Mouse (Mus musculus) cortical plate, adult 2 months (tissue): ENCODE results near the gene Psap.

Experiments used
- CTCF ChIP-seq: fragments of 200-500 bp; IDR thresholded peaks from 2 replicates; pipeline ENCODE4 v1.5.1; 2011; ENCODE audit warnings: mild to moderate bottlenecking, control low read depth, low read length; ENCODE audit not compliant: insufficient read depth; ENCODE audit errors: extremely low read depth
- POLR2A ChIP-seq: fragments of 200-500 bp; IDR thresholded peaks from 2 replicates; pipeline ENCODE4 v1.6.1; 2011; ENCODE audit warnings: mild to moderate bottlenecking, low read length, control low read depth; ENCODE audit not compliant: insufficient read depth; ENCODE audit errors: extremely low read depth

DNA sequence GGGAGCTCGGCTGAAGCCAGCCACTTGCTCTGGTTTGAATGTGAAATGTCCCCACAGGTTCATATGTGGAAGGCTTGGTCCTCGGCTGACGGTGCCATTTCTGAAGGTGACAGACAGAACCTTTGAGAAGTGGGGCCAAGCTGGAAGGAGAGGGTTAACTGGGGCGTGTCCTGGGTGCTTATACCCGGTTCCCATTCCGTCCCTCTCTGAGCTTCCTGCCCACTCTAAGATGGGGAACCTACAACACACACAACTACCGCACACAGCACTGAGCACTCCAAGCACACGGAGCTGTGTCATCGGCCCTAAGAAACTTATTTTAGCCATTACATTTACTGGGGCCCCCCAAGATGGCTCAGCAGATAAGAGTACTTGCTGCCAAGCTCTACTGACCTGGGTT is 64.1 kb downstream of the Psap start:
- TF ChIP-seq CTCF: no peak
- no peak for TF ChIP-seq POLR2A
